Comparison of ENCODE assay signal across 7 mouse cellular contexts in genomic region chr10:122802218-122802617, GRCm38 (mm10).
DNase-seq lines count a peak whose midpoint lies in the region; ATAC-seq lines count a peak whose summit lies in the region.

No protein-coding gene starts in this region.

- no peak overlapping the region for H3K9ac ChIP-seq in forebrain, embryonic 14.5 days (ENCODE audit: low read length)
- H3K9ac ChIP-seq in limb, embryonic 11.5 days (ENCODE audit: low read length): 0 out of 2 replicates have a peak overlapping the region, but pooled peaks have one; percentile 18
- H3K9ac ChIP-seq in stomach, embryonic 14.5 days (replicated peaks; ENCODE audit: low read depth, low read length): no peak overlapping the region

- WGBS in forebrain, embryonic 14.5 days: 44% methylated on average over 30 of the region's 30 CpGs
- 29% methylated on average over 30 of the region's 30 CpGs for WGBS in limb, embryonic 11.5 days
- WGBS in stomach, embryonic 14.5 days: 27% methylated on average over 30 of the region's 30 CpGs

- no peak overlapping the region for H3K27ac ChIP-seq in forebrain, embryonic 14.5 days (ENCODE audit: low read depth, low read length)
- H3K27ac ChIP-seq in limb, embryonic 11.5 days (replicated peaks; ENCODE audit: low read depth, low read length): no peak overlapping the region
- no peak overlapping the region for H3K27ac ChIP-seq in stomach, embryonic 14.5 days (ENCODE audit: low read length)

- DNase-seq in lung, postnatal 10 days: peak; percentile 46
- DNase-seq in lung, postnatal 14 days: no peak
- DNase-seq in forebrain, embryonic 14.5 days (ENCODE audit: low spot score): no peak
- DNase-seq in limb, embryonic 11.5 days (ENCODE audit: low spot score): peak; percentile 55
- DNase-seq in cerebellum, adult 9-11 months: no peak
- DNase-seq in left cerebral cortex, postnatal 25 days (ENCODE audit: low spot score in 2 of 2): no peak

- H3K27me3 ChIP-seq in forebrain, embryonic 14.5 days (replicated peaks; ENCODE audit: control insufficient read depth, insufficient read depth, low read length): no peaks in the 10 kb centered on the region
- H3K27me3 ChIP-seq in limb, embryonic 11.5 days (ENCODE audit: control insufficient read depth, insufficient read depth, low read length): no peaks in the 10 kb centered on the region
- no peaks in the 10 kb centered on the region for H3K27me3 ChIP-seq in stomach, embryonic 14.5 days (ENCODE audit: control insufficient read depth, insufficient read depth, low read length)

- peak overlapping the region; percentile 39 for H3K4me2 ChIP-seq in forebrain, embryonic 14.5 days (ENCODE audit: low read length)
- H3K4me2 ChIP-seq in limb, embryonic 11.5 days (ENCODE audit: low read depth, severe bottlenecking): peak overlapping the region; percentile 53; the same call in 1 of the 2 replicates
- peak overlapping the region; percentile 41 for H3K4me2 ChIP-seq in stomach, embryonic 14.5 days (replicated peaks; ENCODE audit: low read depth, low read length)

- no peaks in the 10 kb centered on the region for H3K36me3 ChIP-seq in forebrain, embryonic 14.5 days (ENCODE audit: control insufficient read depth, insufficient read depth, low read length)
- no peaks in the 10 kb centered on the region for H3K36me3 ChIP-seq in limb, embryonic 11.5 days (ENCODE audit: control insufficient read depth, insufficient read depth, low read length)
- H3K36me3 ChIP-seq in stomach, embryonic 14.5 days (ENCODE audit: control insufficient read depth, insufficient read depth, low read length): no peaks in the 10 kb centered on the region

- H3K9me3 ChIP-seq in forebrain, embryonic 14.5 days (replicated peaks; ENCODE audit: control insufficient read depth, low read length): peaks cover 7% of the 10 kb centered on the region; the same call in 1 of the 2 replicates
- H3K9me3 ChIP-seq in limb, embryonic 11.5 days (ENCODE audit: control insufficient read depth, low read length): 0 out of 2 replicates have a peak, but pooled peaks cover 7% of the 10 kb centered on the region
- H3K9me3 ChIP-seq in stomach, embryonic 14.5 days (ENCODE audit: control insufficient read depth, low read depth, low read length): no peaks in the 10 kb centered on the region

- ATAC-seq in forebrain, embryonic 14.5 days: no peak
- no peak; the same call in 1 of the 2 replicates for ATAC-seq in limb, embryonic 11.5 days (ENCODE audit: insufficient number of reproducible peaks, low FRiP score, low TSS enrichment, low read depth)
- peak; percentile 68; the same call in 1 of the 2 replicates for ATAC-seq in stomach, embryonic 14.5 days (ENCODE audit: insufficient number of reproducible peaks, insufficient read depth, low FRiP score, low read depth)

- H3K4me3 ChIP-seq in forebrain, embryonic 14.5 days (ENCODE audit: low read depth, low read length): peak overlapping the region; percentile 5; the same call in 1 of the 2 replicates
- peak overlapping the region; percentile 28; the same call in 1 of the 2 replicates for H3K4me3 ChIP-seq in limb, embryonic 11.5 days (ENCODE audit: low read depth, low read length)
- peak overlapping the region; percentile 6 for H3K4me3 ChIP-seq in stomach, embryonic 14.5 days (ENCODE audit: low read depth, low read length)

- intact Hi-C loops in left cerebral cortex, postnatal 25 days (cut with DNase I): no loop called here

- H3K4me1 ChIP-seq in forebrain, embryonic 14.5 days (ENCODE audit: control insufficient read depth, insufficient read depth, low read length): no peaks in the 10 kb centered on the region
- peaks cover 9% of the 10 kb centered on the region for H3K4me1 ChIP-seq in limb, embryonic 11.5 days (ENCODE audit: control insufficient read depth, insufficient read depth, low read length)
- peaks cover 4% of the 10 kb centered on the region; the same call in 1 of the 2 replicates for H3K4me1 ChIP-seq in stomach, embryonic 14.5 days (ENCODE audit: control insufficient read depth, insufficient read depth, low read length)

Comparison
In these comparisons a context has a peak if more than half of its experiments do, and no peak if none do; other contexts are left out.
1. DNase-seq: peak in lung, postnatal 10 days (single experiment) and limb, embryonic 11.5 days (single experiment); none in lung, postnatal 14 days (single experiment), forebrain, embryonic 14.5 days (single experiment), cerebellum, adult 9-11 months (single experiment) and left cerebral cortex, postnatal 25 days (0 of 2).
2. Peak in every context shown above with its lines, with median percentiles within 50 percentile points of each other: H3K4me2 ChIP-seq and H3K4me3 ChIP-seq.